Mouse (Mus musculus) ES-Bruce4 (cell line): Measurements from ENCODE around the gene Taok1.

Source experiments
- CTCF ChIP-seq: IDR thresholded peaks from one replicate; pipeline ENCODE4 v1.8.1; 2011; ENCODE audit warnings: low read depth, low read length
- EP300 ChIP-seq: IDR thresholded peaks from 2 replicates; pipeline ENCODE4 v1.6.1; 2011; ENCODE audit warnings: low read depth, low read length; ENCODE audit not compliant: insufficient read depth

DNA sequence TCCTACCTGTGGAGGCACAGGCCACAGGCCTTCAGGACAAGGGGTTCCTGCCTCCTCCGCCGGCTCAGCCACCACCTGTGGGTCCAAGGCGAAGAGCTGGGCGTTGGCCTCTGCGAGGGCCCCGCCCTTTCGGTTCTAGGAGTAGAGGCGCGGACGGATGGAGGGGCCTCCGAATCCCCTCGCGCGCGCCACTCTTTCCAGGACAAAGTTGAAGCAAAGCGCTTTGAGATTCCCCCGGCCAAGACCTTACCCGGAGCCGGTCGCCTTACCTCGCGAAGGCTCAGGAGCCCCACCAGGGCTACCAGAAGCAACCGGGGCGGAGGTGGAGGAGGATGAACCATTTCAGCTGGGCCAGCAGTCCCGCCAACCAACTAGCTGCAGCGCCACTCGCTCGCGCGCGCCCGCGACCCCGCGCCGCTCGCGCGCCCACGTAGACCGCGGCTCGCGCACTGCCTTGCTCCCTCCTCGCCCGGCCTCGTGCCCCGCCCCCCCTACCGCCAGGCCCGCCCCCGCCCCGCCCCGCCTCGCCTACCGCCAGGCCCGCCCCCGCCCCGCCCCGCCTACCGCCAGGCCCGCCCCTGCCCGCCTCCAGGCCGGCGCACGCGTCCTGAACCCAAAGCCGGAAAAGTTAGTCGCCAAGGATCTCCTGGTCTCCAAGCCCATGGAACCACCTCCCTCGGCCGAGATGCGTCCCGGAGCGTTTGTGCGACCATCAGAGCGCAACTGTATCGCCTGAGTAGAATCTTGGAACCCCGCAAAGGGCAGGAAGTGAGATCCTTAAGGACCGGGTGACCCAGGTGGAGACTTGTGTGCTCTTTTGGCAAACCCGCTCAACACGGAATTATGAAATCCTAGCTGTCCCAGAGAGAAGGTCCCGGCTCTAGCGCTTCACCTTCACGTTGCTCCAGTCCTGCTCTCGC, 94.5 kb downstream of the Taok1 start:
- TF ChIP-seq CTCF (no peak), EP300 (no peak; the same call in 1 of the 2 replicates)
